11 mouse cellular contexts compared by ENCODE assay signal in genomic region chr5:108645651-108646342, GRCm38 (mm10). TPM values are rescaled to one million over a fixed set of nuclear protein-coding genes. Genes with fewer than 3 reads are reported as not detected.
DNase-seq lines count a peak whose midpoint lies in the region; ATAC-seq and TF ChIP-seq lines count a peak whose summit lies in the region.
"Had no signal": no experiment of that assay in that cellular context is flagged by ENCODE, and none has a peak within 500 bp of the region (broad histone marks: within the 10 kb centered on the region; RNA-seq: fewer than 3 reads in every experiment).

No protein-coding gene starts in this region.

- no peak overlapping the region for H3K9ac ChIP-seq in hindbrain, embryonic 14.5 days
- H3K9ac ChIP-seq in hindbrain, embryonic 12.5 days: no peak overlapping the region
- H3K9ac ChIP-seq: embryonic facial prominence, embryonic 15.5 days; liver, embryonic 13.5 days; midbrain, embryonic 12.5 days had no signal

- H3K4me3 ChIP-seq in hindbrain, embryonic 14.5 days (replicated peaks; ENCODE audit: low read length): no peak overlapping the region
- no peak overlapping the region for H3K4me3 ChIP-seq in hindbrain, embryonic 12.5 days
- no peak overlapping the region for H3K4me3 ChIP-seq in lung, adult 2 months (replicated peaks; ENCODE audit: extremely low read depth, low read depth, low read length)
- H3K4me3 ChIP-seq: embryonic facial prominence, embryonic 15.5 days; liver, embryonic 13.5 days; midbrain, embryonic 12.5 days had no signal

- H3K4me2 ChIP-seq in hindbrain, embryonic 14.5 days (replicated peaks): no peak overlapping the region
- no peak overlapping the region for H3K4me2 ChIP-seq in hindbrain, embryonic 12.5 days (replicated peaks)
- H3K4me2 ChIP-seq: embryonic facial prominence, embryonic 15.5 days; liver, embryonic 13.5 days; midbrain, embryonic 12.5 days had no signal

- no peaks in the 10 kb centered on the region for H3K27me3 ChIP-seq in hindbrain, embryonic 14.5 days (ENCODE audit: control insufficient read depth, insufficient read depth, low read length)
- H3K27me3 ChIP-seq in hindbrain, embryonic 12.5 days: no peaks in the 10 kb centered on the region
- H3K27me3 ChIP-seq: embryonic facial prominence, embryonic 15.5 days; liver, embryonic 13.5 days; midbrain, embryonic 12.5 days had no signal

- DNase-seq in hindbrain, embryonic 14.5 days (ENCODE audit: low spot score): peak; percentile 37
- no peak for DNase-seq in lung, adult 2 months
- no peak for DNase-seq in lung, postnatal 10 days
- DNase-seq in cerebellum, adult 18-20 months: peak; percentile 57 to 59
- peak; percentile 52 for DNase-seq in gastrocnemius, postnatal 25 days
- no peak for DNase-seq in thymus, postnatal 14 days
- DNase-seq: liver, embryonic 13.5 days had no signal

- no peaks in the 10 kb centered on the region for H3K4me1 ChIP-seq in hindbrain, embryonic 14.5 days (replicated peaks; ENCODE audit: control insufficient read depth, insufficient read depth, low read length)
- H3K4me1 ChIP-seq in hindbrain, embryonic 12.5 days: no peaks in the 10 kb centered on the region
- no peaks in the 10 kb centered on the region for H3K4me1 ChIP-seq in lung, adult 2 months (ENCODE audit: control insufficient read depth, insufficient read depth, low read length)
- H3K4me1 ChIP-seq: embryonic facial prominence, embryonic 15.5 days; midbrain, embryonic 12.5 days had no signal

- no peaks in the 10 kb centered on the region for H3K9me3 ChIP-seq in hindbrain, embryonic 14.5 days (ENCODE audit: control insufficient read depth, low read length)
- H3K9me3 ChIP-seq in hindbrain, embryonic 12.5 days (replicated peaks): no peaks in the 10 kb centered on the region
- H3K9me3 ChIP-seq: embryonic facial prominence, embryonic 15.5 days; liver, embryonic 13.5 days; midbrain, embryonic 12.5 days had no signal

- TF ChIP-seq POLR2A in lung, adult 2 months (IDR thresholded peaks at IDR 0.05; ENCODE audit: borderline replicate concordance, extremely low read depth, low read depth, low read length): no peak

- H3K36me3 ChIP-seq in hindbrain, embryonic 14.5 days (replicated peaks; ENCODE audit: control insufficient read depth, insufficient read depth): peaks cover 84% of the 10 kb centered on the region
- peaks cover 71% of the 10 kb centered on the region for H3K36me3 ChIP-seq in hindbrain, embryonic 12.5 days

- WGBS in hindbrain, embryonic 14.5 days: 87% methylated on average over 9 of the region's 9 CpGs
- WGBS in hindbrain, embryonic 12.5 days: 93% methylated on average over 9 of the region's 9 CpGs
- 72% methylated on average over 9 of the region's 9 CpGs for WGBS in lung, adult 2 months

- H3K27ac ChIP-seq in hindbrain, embryonic 14.5 days: no peak overlapping the region
- no peak overlapping the region for H3K27ac ChIP-seq in hindbrain, embryonic 12.5 days
- H3K27ac ChIP-seq: embryonic facial prominence, embryonic 15.5 days; liver, embryonic 13.5 days; midbrain, embryonic 12.5 days had no signal

- ATAC-seq in hindbrain, embryonic 14.5 days (ENCODE audit: low FRiP score): peak; percentile 44; the same call in 1 of the 2 replicates
- ATAC-seq in hindbrain, embryonic 12.5 days (ENCODE audit: low FRiP score): no peak
- no peak for ATAC-seq in erythroblast, adult 5-6 weeks (replicated peaks; ENCODE audit: low FRiP score, poor library complexity, severe bottlenecking)

- TF ChIP-seq CTCF in lung, adult 2 months (IDR thresholded peaks at IDR 0.05; ENCODE audit: insufficient read depth, low read length): peak; percentile 61; the same call in 1 of the 2 replicates

RNA-seq across cellular contexts. Expression of gene Idua, which starts 14.3 kb away (rescaled TPM):
- 9.8 and 11.3 TPM in 2 replicates for polyA plus RNA-seq in hindbrain, embryonic 14.5 days (2014; fragmentation: Nextera tagmentation; extraction: Ambion mirVana)
- 11.2 and 12.9 TPM in 2 replicates for polyA plus RNA-seq in hindbrain, embryonic 12.5 days (2016; fragmentation: Nextera tagmentation; extraction: Ambion mirVana)
- polyA plus RNA-seq in lung, adult 2 months (2012; rRNA removed): 28.4 and 34.5 TPM in 2 replicates
- 1 to 10 TPM; 7.8 to 9.4 TPM for total RNA-seq in gastrocnemius, postnatal 25 days (2021)
- total RNA-seq in erythroblast, adult 5-6 weeks (2015; ENCODE audit: low replicate concordance): 2.9 and 8.8 TPM in 2 replicates
- 1.1 and 2.7 TPM in 2 replicates for total RNA-seq in erythroblast, adult 5-6 weeks (2017; ENCODE audit: low replicate concordance)

RNA-seq across cellular contexts. Expression of gene Tmem175, which starts 16.2 kb away (rescaled TPM):
- polyA plus RNA-seq in hindbrain, embryonic 14.5 days (2014; fragmentation: Nextera tagmentation; extraction: Ambion mirVana): 27.2 and 29.7 TPM in 2 replicates
- 21.6 and 22.3 TPM in 2 replicates for polyA plus RNA-seq in hindbrain, embryonic 12.5 days (2016; fragmentation: Nextera tagmentation; extraction: Ambion mirVana)
- polyA plus RNA-seq in lung, adult 2 months (2012; rRNA removed): 32.0 and 50.5 TPM in 2 replicates
- total RNA-seq in gastrocnemius, postnatal 25 days (2021): 1 to 10 TPM; 5.2 to 5.4 TPM
- 3.1 and 12.5 TPM in 2 replicates for total RNA-seq in erythroblast, adult 5-6 weeks (2015; ENCODE audit: low replicate concordance)
- total RNA-seq in erythroblast, adult 5-6 weeks (2017; ENCODE audit: low replicate concordance): 0.70 and 9.2 TPM in 2 replicates

RNA-seq across cellular contexts. Expression of gene Gak, which starts 16.2 kb away (rescaled TPM):
- 46.4 and 47.2 TPM in 2 replicates for polyA plus RNA-seq in hindbrain, embryonic 14.5 days (2014; fragmentation: Nextera tagmentation; extraction: Ambion mirVana)
- 54.3 and 63.2 TPM in 2 replicates for polyA plus RNA-seq in hindbrain, embryonic 12.5 days (2016; fragmentation: Nextera tagmentation; extraction: Ambion mirVana)
- 78.8 and 87.5 TPM in 2 replicates for polyA plus RNA-seq in lung, adult 2 months (2012; rRNA removed)
- 10 to 100 TPM in 1 of 2 experiments, 1 to 10 TPM in 1; 9.2 to 11.8 TPM for total RNA-seq in gastrocnemius, postnatal 25 days (2021)
- total RNA-seq in erythroblast, adult 5-6 weeks (2015; ENCODE audit: low replicate concordance): 24.8 and 36.8 TPM in 2 replicates
- total RNA-seq in erythroblast, adult 5-6 weeks (2017; ENCODE audit: low replicate concordance): 25.4 and 31.9 TPM in 2 replicates

RNA-seq across cellular contexts. Expression of gene Dgkq, which starts 23.7 kb away (rescaled TPM):
- polyA plus RNA-seq in hindbrain, embryonic 14.5 days (2014; fragmentation: Nextera tagmentation; extraction: Ambion mirVana): 25.3 and 28.4 TPM in 2 replicates
- 21.9 and 23.5 TPM in 2 replicates for polyA plus RNA-seq in hindbrain, embryonic 12.5 days (2016; fragmentation: Nextera tagmentation; extraction: Ambion mirVana)
- 24.5 and 27.5 TPM in 2 replicates for polyA plus RNA-seq in lung, adult 2 months (2012; rRNA removed)
- total RNA-seq in gastrocnemius, postnatal 25 days (2021): 1 to 10 TPM; 4.7 to 5.0 TPM
- 0.96 and 4.8 TPM in 2 replicates for total RNA-seq in erythroblast, adult 5-6 weeks (2015; ENCODE audit: low replicate concordance)
- total RNA-seq in erythroblast, adult 5-6 weeks (2017; ENCODE audit: low replicate concordance): 0.70 and 1.3 TPM in 2 replicates

RNA-seq across cellular contexts. Expression of gene Slc26a1, which starts 29.6 kb away (rescaled TPM):
- 3.2 and 3.5 TPM in 2 replicates for polyA plus RNA-seq in hindbrain, embryonic 14.5 days (2014; fragmentation: Nextera tagmentation; extraction: Ambion mirVana)
- polyA plus RNA-seq in hindbrain, embryonic 12.5 days (2016; fragmentation: Nextera tagmentation; extraction: Ambion mirVana): 1.6 and 1.7 TPM in 2 replicates
- polyA plus RNA-seq in lung, adult 2 months (2012; rRNA removed): 0.05 and 0.11 TPM in 2 replicates
- total RNA-seq in gastrocnemius, postnatal 25 days (2021): not detected
- total RNA-seq in erythroblast, adult 5-6 weeks (2015; ENCODE audit: low replicate concordance): 0.38 and 3.3 TPM in 2 replicates
- total RNA-seq in erythroblast, adult 5-6 weeks (2017; ENCODE audit: low replicate concordance): 0.68 and 1.4 TPM in 2 replicates

Comparison
In these comparisons a context has a peak if more than half of its experiments do, and no peak if none do; other contexts are left out.
1. DNase-seq: peak in hindbrain, embryonic 14.5 days (single experiment), cerebellum, adult 18-20 months (2 of 2) and gastrocnemius, postnatal 25 days (single experiment); none in lung, adult 2 months (single experiment), lung, postnatal 10 days (single experiment) and thymus, postnatal 14 days (single experiment).